Mouse (Mus musculus) G1E (cell line): ENCODE data around the gene Adat1. TPM values are rescaled to one million over a fixed set of nuclear protein-coding genes. Genes with fewer than 3 reads are reported as not detected.
A peak's percentile ranks its signal among the peaks of the same experiment; 100 is the strongest.

Source experiments
- ATAC-seq: 2 replicates; pipeline ENCODE4 v1.8.0; 2016; ENCODE audit warnings: mild to moderate bottlenecking; ENCODE audit not compliant: insufficient number of reproducible peaks, poor library complexity, low FRiP score, severe bottlenecking; ENCODE audit errors: extremely low read depth
- DNase-seq: peaks from one replicate; pipeline ENCODE4 v3.0.0; 2012; ENCODE audit warnings: low spot score
- H3K27me3 ChIP-seq: 2 replicates; pipeline ENCODE4 v1.6.1; 2012; ENCODE audit warnings: mild to moderate bottlenecking, low read length, inconsistent platforms; ENCODE audit not compliant: insufficient read depth
- H3K36me3 ChIP-seq: replicated peaks from 2 replicates; pipeline ENCODE3; 2012; ENCODE audit warnings: mild to moderate bottlenecking, inconsistent platforms
- H3K4me1 ChIP-seq: 2 replicates; pipeline ENCODE4 v1.6.1; 2012; ENCODE audit warnings: low read depth, low read length, inconsistent platforms, mixed read lengths; ENCODE audit not compliant: insufficient read depth
- H3K4me3 ChIP-seq: 2 replicates; pipeline ENCODE4 v1.5.1; 2012; ENCODE audit warnings: low read depth, mild to moderate bottlenecking, inconsistent platforms, low read length, moderate library complexity, mixed read lengths
- H3K9me3 ChIP-seq: replicated peaks from 2 replicates; pipeline ENCODE4 v1.6.1; 2012; ENCODE audit warnings: inconsistent platforms
- CTCF ChIP-seq: IDR thresholded peaks from 2 replicates; pipeline ENCODE4 v1.5.1; 2012; ENCODE audit warnings: low read depth, low read length, inconsistent platforms, mixed read lengths
- GATA1 ChIP-seq: IDR thresholded peaks from 2 replicates; pipeline ENCODE4 v1.6.1; 2012; ENCODE audit warnings: borderline replicate concordance, low read length, inconsistent platforms, mixed read lengths
- GATA2 ChIP-seq: IDR thresholded peaks from 2 replicates; pipeline ENCODE4 v1.6.1; 2012; ENCODE audit warnings: low read depth, low read length, inconsistent platforms, borderline replicate concordance
- POLR2AphosphoS5 ChIP-seq: IDR thresholded peaks from 2 replicates; pipeline ENCODE4 v1.6.1; 2012; ENCODE audit warnings: low read depth, low read length, inconsistent platforms; ENCODE audit not compliant: insufficient replicate concordance
- TAL1 ChIP-seq: conservative IDR thresholded peaks from 2 replicates; pipeline ENCODE4 v1.6.1; 2012; ENCODE audit warnings: low read depth, low read length, inconsistent platforms, mixed read lengths
- polyA plus RNA-seq: library from polyadenylated mRNA; stranded (reverse); fragments of >175 nt; gene quantifications from 2 replicates; pipeline ENCODE4 v1.2.3, GENCODE M21; 2012
- total RNA-seq, 2 experiments: library from RNA; stranded (forward) in 1 of 2; stranded (reverse) in 1 of 2; fragments of 200-1000 nt in 1 of 2; fragments of >200 nt in 1 of 2; fragmentation: Nextera tagmentation in 1 of 2; gene quantifications; 2 replicates each; pipeline ENCODE4 v1.2.3; 2014 to 2017

The Adat1 gene
- total and polyA plus RNA-seq, 3 experiments = 3.3 to 20.1 (median 8.2) TPM

DNA sequence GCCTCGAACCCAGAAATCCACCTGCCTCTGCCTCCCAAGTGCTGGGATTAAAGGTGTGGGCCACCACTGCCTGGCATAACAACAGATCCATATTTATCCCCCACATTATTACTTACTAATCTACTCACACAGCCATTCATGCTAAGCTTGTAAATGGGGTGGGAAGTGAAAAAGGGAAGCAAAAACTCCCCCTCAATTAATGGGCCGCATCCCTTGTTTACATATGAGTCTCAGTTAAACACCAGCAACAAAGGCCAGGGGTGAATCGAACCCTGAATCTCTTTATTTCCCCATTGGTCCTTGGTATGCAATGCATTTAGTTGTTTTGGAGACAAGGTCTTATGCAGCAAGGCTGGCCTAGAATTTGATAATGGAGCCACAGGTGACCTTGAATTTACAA lies 41.3 kb downstream of the Adat1 start:
- DNase-seq (no peak), ATAC-seq (no peak)
- Histone ChIP-seq H3K4me1 (no peaks in the 10 kb centered on the region), H3K4me3 (no peak overlapping the region), H3K9me3 (no peaks in the 10 kb centered on the region), H3K27me3 (no peaks in the 10 kb centered on the region), H3K36me3 (peaks cover 82% of the 10 kb centered on the region)
- TF ChIP-seq GATA1 (no peak), TAL1 (no peak), CTCF (no peak), GATA2 (no peak), POLR2AphosphoS5 (no peak)

GRCm38 (mm10) chr8:111947954-111948353 lies 44.1 kb downstream of the Adat1 start:
- H3K4me3 ChIP-seq = no peak overlapping the region
- TF ChIP-seq TAL1 (no peak), GATA2 (no peak)
- peaks cover 81% of the 10 kb centered on the region for H3K36me3 ChIP-seq
- H3K4me1 ChIP-seq = no peaks in the 10 kb centered on the region
- no peaks in the 10 kb centered on the region for H3K27me3 ChIP-seq
- DNase-seq (no peak), ATAC-seq (no peak)
- H3K9me3 ChIP-seq = no peaks in the 10 kb centered on the region

DNA sequence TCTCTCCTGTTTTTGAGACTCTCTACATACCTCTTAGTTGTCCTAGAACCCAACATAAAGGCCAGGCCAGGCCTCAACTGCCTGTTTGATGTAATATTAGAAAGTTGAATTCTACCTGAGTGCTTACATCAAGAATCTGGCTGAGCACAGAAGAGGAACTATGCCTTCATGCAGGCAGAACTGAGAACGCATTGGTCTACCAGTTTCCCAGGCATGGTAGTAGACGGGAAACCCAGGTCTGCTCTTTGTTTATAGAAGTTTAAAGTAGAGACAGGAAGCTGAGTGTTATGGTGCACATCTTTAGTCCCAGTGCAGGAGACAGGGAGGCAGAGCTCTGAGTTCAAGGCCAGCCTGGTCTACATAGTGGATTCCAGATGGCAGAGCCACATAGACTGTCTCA lies 45.0 kb downstream of the Adat1 start:
- H3K36me3 ChIP-seq = peaks cover 83% of the 10 kb centered on the region
- no peaks in the 10 kb centered on the region for H3K27me3 ChIP-seq
- H3K4me3 ChIP-seq = no peak overlapping the region
- TF ChIP-seq TAL1 (no peak), POLR2AphosphoS5 (no peak), GATA2 (no peak), GATA1 (no peak), CTCF (no peak)
- DNase-seq = no peak
- ATAC-seq = no peak
- H3K9me3 ChIP-seq = no peaks in the 10 kb centered on the region
- H3K4me1 ChIP-seq = peaks cover 2% of the 10 kb centered on the region; the same call in 1 of the 2 replicates

DNA sequence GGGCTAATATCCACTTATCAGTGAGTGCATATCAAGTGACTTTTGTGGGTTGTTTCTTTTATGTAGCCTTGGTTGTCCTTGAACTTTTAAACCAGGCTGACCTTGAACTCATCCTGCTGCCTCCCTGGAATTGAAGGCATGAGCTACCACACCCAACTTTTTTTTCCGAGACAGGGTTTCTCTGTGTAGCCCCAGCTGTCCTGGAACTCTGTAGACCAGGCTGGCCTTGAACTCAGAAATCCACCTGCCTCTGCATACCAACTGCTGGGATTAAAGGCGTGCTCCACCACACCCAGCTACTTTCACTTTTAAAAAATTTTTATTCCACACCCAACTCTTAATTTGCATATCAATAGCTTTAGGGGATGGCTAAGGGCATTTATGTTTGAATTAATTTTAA lies 48.6 kb downstream of the Adat1 start:
- ATAC-seq (no peak), DNase-seq (no peak)
- peaks cover 58% of the 10 kb centered on the region for H3K36me3 ChIP-seq
- peaks cover 26% of the 10 kb centered on the region for H3K4me1 ChIP-seq
- no peaks in the 10 kb centered on the region for H3K27me3 ChIP-seq
- TF ChIP-seq GATA2 (no peak), CTCF (no peak), POLR2AphosphoS5 (no peak), TAL1 (no peak), GATA1 (no peak)
- no peaks in the 10 kb centered on the region for H3K9me3 ChIP-seq
- H3K4me3 ChIP-seq = no peak overlapping the region

GRCm38 (mm10) chr8:111941101-111941454 lies 51.0 kb downstream of the Adat1 start:
- Histone ChIP-seq H3K4me3 (peak overlapping the region; percentile 98), H3K4me1 (peaks cover 36% of the 10 kb centered on the region), H3K36me3 (peaks cover 36% of the 10 kb centered on the region), H3K9me3 (no peaks in the 10 kb centered on the region), H3K27me3 (no peaks in the 10 kb centered on the region)
- DNase-seq (peak; percentile 59), ATAC-seq (no peak; the same call in 1 of the 2 replicates)
- TF ChIP-seq GATA2 (no peak), POLR2AphosphoS5 (no peak), CTCF (no peak), TAL1 (no peak)

GRCm38 (mm10) chr8:111940171-111941100 lies 51.7 kb downstream of the Adat1 start, which contains the start of gene Gabarapl2:
TSS of gene Gabarapl2 (plus strand) at chr8:111940703.
- ATAC-seq = peak; percentile 87
- peak; percentile 93 for DNase-seq
- Histone ChIP-seq H3K4me3 (peak within 1 kb of the TSS; percentile 98), H3K4me1 (peaks cover 38% of the 10 kb centered on the region), H3K27me3 (no peaks in the 10 kb centered on the region), H3K36me3 (peaks cover 29% of the 10 kb centered on the region), H3K9me3 (no peaks in the 10 kb centered on the region)
- TF ChIP-seq GATA2 (no peak), GATA1 (no peak), CTCF (no peak)
